Mouse (Mus musculus): ENCODE measurements around the gene Vmn1r59.
"Not testable (repeated sequence)": the region's sequence is repeated elsewhere in the genome, so short reads cannot be mapped to it uniquely, and the experiment has no call there.

Gene Vmn1r59

GRCm38 (mm10) chr7:5456674-5457073, at the start of gene Vmn1r59:
TSS of gene Vmn1r59 (minus strand) at chr7:5456774.
- no peak for DNase-seq

GRCm38 (mm10) chr7:5493856-5494255, 37.3 kb upstream of the Vmn1r59 start, which contains the start of gene Vmn2r28:
TSS of gene Vmn2r28 (minus strand) at chr7:5493956.
- DNase-seq: not testable (repeated sequence)

- not testable (repeated sequence) for DNase-seq
Measured at GRCm38 (mm10) chr7:5454011-5454410, 2.6 kb downstream of the Vmn1r59 start.

- DNase-seq: no peak
Measured at GRCm38 (mm10) chr7:5448627-5449026, 7.9 kb downstream of the Vmn1r59 start.

GRCm38 (mm10) chr7:5413296-5413695, 43.3 kb downstream of the Vmn1r59 start, which contains the start of gene Vmn1r58:
TSS of gene Vmn1r58 (minus strand) at chr7:5413396.
- DNase-seq: not testable (repeated sequence)

GRCm38 (mm10) chr7:5406201-5406600, 50.4 kb downstream of the Vmn1r59 start:
- DNase-seq: no peak
